Mouse (Mus musculus): ENCODE results near the gene Clasp1.

DNA sequence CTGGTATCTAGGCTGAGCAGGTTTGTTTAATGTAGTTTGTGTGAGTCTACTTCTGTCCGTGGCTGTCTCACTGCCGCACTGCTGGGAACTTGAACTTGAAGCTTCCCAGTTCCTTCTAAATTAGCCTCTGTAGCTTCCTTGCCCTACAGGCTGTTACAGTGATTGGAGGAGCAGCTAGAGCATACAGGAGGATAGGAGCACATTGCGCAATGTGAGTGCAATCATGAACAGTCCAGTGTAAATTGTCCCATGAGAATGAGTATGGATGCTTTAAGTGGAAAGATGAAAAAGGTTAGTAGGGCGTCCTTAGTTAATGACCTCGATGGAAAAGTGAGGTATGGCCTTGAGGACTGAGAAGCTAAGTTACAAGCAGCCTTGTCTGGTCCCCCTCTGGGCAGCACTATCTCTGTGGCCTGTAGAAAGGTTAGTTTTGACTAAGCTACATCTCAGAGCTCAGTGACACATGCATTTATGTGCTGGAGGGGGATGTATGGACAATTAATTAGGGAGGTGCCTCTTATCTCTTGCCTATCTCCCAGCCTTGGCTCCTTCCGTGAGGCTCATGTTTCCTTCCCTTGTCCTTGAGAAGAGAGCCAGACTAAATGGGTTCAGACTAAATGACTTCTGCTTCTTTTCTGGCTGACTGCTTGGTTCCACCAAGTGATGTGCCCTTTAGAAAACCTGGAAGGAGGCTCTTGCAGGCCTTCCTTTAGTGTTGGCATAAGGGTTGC, 39.7 kb downstream of the Clasp1 start:
- TF ChIP-seq CTCF (IDR thresholded peaks at IDR 0.05; ENCODE audit: borderline replicate concordance, insufficient read depth, low read length) (no peak), POLR2A (IDR thresholded peaks at IDR 0.05; ENCODE audit: low read depth, low read length) (no peak)
